Mouse (Mus musculus) c-Kit-positive CD71-positive TER-119-positive erythroid progenitor cells, embryonic 14.5 days (primary cell): Measurements from ENCODE around the gene Hist1h4f.
"Not testable (repeated sequence)": the region's sequence is repeated elsewhere in the genome, so short reads cannot be mapped to it uniquely, and the experiment has no call there.

Source experiments
- DNase-seq: peaks from one replicate; pipeline ENCODE4 v3.0.0-alpha.2; 2013; ENCODE audit warnings: low spot score

Hist1h4f gene

DNA sequence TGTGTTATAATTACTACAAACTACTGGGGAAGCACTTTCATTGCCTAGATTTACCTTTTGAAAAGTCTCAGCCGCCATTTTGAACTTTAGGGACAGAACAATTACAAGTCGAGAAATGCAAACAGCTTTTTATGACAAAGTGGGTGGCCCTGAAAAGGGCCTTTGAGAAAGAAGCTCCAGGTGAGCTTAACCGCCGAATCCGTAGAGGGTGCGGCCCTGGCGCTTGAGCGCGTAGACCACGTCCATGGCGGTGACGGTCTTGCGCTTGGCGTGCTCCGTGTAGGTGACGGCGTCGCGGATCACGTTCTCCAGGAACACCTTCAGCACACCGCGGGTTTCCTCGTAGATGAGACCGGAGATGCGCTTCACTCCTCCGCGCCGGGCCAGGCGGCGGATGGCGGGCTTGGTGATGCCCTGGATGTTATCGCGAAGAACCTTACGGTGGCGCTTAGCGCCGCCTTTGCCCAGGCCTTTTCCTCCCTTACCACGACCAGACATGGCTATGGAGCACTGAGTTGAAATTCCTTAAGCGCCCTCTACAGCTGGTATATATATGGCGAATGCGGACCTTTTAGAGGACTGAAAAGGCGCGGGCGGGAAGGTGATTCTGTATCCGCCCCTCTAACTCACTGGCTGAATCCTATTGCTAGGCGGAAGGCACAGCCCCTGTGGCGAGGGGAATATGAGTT lies at the start of gene Hist1h4f:
TSS of gene Hist1h4f (minus strand) at position 503 of the 689 bp plus-strand sequence.
- DNase-seq, result peak; percentile 98

DNA sequence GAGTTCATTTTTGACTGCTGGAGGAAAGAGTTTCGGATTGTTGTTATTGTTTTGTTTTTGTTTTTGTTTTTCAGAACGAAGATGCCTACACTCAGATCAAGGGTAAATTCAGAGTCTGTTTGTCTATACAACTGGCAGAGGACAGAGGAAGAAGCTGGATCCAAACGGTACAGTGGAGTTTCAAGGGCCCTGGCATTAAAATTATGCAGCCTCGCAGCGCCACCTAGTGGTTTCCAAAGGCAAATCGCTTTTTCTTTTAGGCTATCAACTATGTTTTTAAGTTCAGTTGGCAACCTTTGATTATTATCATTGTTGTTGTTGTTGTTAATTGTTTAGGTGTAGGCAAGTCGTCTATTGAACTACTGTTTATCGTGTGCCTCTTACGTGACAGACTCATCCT lies 46.5 kb upstream of the Hist1h4f start:
- DNase-seq, result peak; percentile 90

DNA sequence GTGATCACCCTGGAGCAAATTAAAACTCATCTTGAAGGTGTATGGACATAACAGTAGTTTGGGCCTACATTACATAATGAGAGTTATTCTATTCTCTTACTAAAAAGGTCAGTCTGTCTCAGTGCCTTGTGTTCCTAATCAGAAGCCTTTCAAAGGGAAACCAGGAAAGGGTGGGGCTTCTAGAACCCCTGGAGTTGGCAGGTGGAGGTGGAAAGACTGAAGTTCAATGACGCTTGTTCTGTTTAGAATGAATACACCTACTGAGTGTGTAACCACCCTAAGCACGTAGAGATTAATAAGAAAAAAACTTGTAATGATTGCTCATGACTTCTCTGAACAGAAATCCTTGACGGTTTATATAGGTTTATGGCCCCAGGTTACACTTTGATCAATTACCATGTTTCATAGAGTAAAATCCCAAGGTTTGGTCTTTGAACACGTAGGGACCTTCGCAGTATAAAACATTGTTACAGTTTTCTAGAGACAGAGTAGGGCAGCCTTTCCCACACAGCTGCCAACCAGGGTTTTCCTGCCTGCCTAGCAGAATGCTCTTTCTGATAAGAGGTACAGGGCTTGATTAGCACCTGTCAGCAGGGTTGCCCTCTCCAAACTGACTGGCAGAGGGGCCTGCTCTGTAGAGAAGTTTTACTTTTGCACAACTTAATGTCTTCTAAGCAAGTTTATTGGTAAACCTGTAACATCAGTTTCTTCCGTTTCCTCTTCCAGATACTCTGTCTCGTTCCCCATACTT lies 44.3 kb upstream of the Hist1h4f start:
- peak; percentile 68 for DNase-seq

DNA sequence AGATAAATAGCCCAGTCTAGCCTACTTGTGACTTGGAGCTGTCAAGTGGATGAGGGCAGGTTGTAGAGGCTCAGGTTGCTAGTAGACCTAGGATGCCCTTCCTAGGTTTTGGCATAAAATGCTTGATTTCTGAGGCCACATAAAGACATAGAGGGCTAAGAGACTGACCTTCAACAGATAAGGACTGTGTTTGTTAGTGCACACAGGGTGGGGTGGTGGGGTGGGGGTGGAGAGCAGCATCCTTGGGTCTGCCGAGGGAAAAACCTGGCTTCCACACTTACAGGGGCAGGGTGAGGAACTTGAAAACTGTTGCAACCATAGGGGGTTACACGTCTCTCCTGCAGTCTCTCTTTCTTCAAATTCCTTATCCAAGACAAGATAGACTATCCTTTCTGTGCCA lies 43.7 kb upstream of the Hist1h4f start:
- no peak for DNase-seq

DNA sequence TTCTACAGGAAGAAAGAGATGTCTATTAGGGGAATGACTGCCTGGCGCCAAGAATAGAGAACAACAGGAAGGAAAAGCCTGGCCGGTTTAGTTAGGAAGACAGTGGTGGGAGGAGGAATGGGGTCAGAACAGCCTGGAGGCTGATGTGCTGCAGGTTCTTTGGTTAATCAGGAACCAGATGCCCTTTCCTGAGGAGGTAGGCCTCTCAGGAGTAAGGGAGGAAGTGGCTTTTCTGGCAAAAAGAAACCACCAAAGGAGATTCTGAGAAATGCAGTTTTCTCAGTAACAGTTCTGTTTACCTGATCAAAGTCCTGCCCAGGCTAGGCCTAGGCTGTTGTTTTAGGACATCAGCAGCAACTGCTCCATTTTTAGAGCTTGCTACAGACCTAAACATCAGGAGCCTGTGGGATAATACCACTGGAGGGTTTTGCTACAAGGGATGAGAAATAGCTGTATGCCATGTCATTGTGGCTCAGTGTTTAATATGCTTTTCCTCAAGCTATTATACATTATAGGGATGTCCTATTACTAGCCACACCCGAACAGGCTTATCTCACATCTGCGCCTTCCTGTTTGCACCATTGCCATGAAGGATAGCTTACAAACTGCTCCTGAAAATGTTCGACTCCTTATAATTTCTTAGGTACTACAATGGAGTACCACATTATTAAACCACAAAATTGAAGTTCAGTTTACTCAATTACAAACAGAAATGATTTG lies 41.8 kb upstream of the Hist1h4f start:
- DNase-seq, result peak; percentile 39

DNA sequence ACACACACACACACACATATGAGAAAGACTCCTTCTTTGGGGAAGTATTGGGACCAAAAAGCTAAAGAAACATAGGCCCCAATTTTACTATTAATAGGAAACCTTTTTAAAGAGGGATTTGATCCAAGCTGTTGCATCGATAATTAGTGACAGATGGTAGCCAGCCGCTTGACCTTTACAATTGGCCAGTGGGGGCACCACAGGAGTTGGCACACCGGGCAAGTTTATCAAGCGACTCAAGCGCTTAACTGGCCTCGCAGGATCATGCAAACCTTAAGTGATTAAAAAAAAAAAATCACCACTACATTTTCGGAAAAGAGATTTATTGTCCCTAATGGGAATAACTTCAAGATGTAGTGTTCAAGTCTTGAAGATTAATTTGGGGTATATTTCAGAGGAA lies 41.2 kb upstream of the Hist1h4f start:
- no peak for DNase-seq

DNA sequence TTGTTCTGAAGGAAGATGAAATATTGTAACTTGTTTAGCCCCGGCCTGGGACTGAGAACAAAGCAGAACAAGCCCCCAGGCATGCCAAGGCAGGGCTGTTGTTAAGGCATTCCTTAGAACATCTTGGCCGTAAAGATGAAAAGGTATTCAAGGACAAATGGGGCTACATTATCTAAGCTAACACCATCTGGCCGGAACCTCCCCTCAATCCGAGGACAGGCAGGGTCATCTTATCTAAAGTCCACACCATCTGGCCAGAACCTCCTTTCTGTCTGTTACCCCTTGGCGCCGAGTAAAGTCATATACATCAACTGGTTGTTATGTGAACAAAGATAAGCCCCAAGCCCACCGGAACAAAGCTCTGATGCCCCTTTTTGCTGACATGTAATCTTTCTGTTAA lies 40.4 kb upstream of the Hist1h4f start:
- not testable (repeated sequence) for DNase-seq

DNA sequence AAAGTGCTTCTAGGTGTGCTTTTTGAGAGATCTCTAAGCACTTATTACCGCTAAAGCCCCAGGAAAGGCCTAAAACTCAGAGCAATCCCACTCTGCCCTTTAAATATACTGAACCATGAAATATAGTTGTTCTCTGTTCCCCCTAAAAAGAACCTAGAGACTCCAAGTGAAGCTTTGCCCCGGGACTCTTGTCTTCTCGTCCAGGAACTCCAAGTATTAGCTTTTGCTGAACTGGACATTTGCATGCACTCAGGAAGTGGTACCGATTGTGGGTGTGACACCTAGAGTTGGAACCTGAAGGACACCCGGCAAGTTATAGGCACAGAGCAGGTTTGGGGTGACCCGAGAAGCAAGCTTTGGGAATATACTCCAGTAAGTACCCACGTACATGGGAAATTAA lies 39.8 kb upstream of the Hist1h4f start:
- DNase-seq, result no peak

DNA sequence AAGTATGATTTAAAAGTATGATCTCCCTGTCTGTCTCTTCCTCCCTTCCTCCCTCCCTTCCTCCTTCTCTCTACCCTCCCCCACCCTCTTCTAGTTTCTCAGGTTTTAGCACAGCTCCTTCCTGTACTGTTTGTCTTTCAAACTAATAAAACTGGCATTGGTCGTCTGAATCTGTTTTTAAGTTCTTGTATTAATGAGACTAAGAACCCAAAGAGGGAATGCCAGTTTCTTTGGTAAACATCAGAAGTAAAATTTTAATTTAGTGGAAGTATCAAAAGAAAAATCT lies 35.4 kb upstream of the Hist1h4f start:
- peak; percentile 38 for DNase-seq

DNA sequence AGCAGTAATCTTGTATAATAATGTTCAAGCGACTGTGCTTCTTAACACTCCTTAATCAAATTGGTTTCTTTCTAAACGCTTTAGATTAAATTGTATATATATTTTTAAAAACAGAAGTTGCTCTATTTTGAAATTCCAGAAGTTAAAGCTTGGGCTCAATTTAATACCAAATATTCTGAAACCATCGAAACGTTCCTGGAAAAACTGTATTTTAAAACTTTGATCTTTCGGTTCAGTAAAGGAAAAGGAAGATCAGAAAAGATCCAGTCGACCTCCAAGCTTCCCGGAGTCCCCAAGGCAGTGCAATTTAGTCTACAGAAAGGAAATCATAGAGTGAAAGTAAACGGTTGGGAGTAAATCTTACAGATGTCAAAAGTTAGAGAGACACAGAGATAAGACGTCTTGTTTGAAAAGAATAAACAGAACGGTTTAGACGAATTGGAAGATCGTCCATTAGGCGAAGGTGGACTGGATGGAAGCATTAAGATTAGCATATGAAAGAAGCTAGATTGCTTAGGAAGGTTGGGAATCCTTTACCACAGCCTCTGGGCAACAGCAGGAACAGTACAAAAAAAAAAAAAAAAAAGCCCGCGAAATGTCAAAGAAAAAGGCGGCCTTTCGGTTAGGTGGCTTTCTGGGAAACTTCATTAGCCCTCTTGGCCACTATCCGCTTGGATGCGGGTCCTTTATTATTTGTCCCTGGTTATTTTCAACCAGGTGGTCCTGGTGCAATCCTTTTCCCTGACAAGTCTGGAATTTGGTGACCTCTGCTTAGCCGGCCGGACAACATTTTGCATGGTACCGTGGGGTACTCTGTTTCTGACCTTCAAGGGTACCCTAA lies 34.9 kb upstream of the Hist1h4f start:
- DNase-seq, result peak; percentile 63

DNA sequence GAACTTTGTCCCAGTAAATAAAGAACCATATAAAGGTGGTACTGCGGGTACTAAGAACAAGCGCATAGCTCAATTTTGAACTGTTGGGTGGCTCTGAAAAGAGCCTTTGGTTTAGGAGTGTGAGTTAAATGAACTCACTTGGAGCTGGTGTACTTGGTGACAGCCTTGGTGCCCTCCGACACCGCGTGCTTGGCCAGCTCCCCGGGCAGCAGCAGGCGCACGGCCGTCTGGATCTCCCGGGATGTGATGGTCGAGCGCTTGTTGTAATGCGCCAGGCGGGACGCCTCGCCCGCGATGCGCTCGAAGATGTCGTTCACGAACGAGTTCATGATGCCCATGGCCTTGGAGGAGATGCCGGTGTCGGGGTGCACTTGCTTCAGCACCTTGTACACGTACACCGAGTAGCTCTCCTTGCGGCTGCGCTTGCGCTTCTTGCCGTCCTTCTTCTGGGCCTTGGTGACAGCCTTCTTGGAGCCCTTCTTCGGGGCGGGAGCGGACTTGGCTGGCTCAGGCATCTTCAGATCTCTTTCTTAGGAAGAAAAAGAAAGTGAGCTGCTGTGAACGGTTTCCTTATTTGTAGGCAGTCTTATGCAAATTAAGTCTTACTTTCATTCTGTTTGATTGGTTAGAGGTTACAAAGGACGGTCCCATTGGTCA lies 34.1 kb upstream of the Hist1h4f start:
- peak; percentile 97 for DNase-seq

DNA sequence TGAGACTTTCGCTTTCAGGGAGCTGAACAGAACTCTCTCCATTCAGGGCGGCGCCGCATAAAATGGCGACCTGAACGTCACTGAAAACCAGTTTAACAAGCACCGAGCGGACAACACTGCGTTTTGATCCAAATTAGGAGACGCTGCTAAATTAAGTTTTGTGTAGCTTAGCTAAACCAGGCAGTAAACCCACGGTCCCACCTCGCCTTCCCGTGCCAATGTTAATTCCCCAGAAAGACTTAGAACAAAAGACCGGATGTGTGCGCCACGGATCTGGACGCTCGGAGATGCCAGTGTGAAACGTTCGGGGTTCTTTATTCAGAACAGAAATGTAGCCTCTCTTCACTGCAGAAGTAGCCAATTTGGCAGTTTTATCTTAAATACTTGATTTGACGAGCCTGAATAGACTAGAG lies 33.6 kb upstream of the Hist1h4f start:
- DNase-seq, result peak; percentile 87

DNA sequence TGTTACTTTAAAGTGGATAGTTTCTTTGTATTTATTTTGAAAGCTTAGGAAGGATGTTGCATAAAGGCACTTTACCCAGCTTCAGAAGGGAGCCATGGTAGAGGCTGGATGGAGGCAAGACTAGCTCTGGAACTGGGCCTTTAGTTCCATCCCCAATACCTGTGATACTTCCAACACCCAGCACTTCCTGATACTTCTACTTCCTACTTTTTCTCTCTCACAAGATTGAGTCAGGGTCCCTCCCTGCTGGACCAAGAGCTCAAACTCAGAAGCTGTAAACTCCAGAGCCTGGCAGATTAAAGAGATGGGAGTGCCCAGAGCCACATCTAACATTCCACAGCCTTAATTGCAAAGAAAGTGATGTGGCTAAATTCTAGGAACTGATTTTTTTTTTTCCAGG lies 32.9 kb upstream of the Hist1h4f start:
- peak; percentile 56 for DNase-seq

DNA sequence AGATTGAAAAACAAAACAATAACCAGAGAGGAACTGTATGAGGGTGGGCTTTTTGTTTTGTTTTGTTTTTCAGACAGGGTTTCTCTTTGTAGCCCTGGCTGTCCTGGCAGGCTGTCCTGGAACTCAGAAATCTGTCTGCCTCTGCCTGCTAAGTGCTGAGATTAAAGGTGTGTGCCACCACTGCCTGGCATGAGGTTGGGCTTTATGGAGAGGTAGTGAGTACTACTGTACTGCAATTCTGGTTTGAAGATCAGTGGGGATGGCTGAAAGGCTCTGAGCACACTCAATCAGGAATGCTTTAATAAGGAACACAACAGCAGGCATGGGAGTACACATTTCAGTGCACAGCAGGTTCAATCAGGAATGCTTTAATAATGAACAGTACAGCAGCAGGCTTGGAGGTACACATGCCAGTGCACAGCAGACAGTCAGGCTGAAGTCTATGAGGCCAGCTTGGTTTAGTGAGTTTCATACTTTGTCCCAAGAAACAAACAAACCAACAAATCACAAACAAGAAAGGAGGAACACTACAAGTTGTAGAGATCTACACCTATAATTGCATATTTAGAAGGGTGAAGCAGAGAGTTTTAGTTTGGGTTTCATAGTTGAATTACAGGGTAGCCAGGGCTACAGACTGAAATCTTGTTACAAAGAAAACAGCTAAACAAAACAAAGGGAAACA lies 32.1 kb upstream of the Hist1h4f start:
- DNase-seq, result no peak

DNA sequence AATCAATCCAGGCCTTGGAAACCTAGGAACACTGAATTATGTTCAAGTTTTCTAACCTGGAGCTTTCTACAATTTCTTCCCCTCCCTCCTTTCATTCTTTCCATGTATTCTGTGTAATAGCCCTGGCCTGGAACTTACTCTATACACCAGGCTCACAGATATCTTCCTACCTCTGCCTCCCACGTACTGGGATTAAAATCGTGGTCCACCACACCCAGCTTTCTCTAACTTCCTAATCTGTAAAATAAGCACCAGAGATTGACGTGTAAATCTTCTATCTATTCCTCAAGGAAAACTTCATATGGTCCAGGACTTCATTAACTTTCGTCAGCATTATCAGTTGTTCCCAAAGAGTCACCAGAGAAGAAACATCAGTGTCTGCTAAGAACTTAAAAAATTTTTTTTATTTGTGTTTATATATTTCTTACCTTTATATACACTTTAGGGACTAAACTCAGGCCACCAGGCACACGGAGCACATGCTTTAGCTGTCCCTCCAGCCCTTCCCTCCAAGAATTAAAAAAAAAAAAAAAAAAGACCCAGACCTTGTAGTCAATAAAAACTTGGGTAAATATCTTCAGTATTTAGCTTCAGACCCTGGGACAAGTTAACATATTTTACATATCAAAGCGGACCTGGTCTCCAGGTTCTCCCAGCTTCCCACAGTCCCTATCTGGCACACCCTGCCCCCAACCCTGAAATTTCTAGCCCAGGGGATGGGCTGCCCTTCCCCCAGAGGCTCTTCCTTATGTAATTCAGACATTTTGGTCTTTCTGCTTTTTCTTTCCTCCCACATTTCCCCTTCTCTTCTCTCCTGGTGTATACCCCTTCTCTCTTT lies 31.0 kb upstream of the Hist1h4f start:
- DNase-seq, result peak; percentile 75

DNA sequence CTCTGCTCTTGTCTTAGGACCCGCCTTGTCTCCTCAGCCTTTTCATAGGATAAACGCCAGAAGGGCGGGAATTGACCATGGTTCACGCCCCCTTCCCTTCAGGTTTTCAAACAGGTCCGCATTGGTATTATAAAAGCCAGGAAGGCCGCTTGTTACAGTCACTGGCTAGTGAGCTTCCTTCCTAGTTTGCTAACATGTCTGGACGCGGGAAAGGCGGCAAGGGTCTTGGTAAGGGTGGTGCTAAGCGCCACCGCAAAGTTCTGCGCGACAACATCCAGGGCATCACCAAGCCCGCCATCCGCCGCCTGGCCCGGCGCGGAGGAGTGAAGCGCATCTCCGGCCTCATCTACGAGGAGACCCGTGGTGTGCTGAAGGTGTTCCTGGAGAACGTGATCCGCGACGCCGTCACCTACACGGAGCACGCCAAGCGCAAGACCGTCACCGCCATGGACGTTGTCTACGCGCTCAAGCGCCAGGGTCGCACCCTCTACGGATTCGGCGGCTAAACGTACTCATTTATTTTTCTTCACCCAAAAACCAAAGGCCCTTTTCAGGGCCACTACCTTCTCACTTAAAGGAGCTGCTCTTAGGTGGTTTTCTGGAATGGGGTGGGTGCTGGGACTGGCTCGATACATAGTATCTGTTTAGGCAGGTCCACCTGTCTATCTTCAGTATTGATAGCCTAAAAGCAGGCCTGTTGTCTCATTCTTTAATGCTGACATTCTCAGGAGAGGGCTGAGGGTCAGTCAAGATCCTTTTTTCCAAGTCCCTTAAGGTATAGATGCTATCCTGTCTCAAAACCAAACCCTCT lies 30.2 kb upstream of the Hist1h4f start, which contains the start of gene Hist1h4d:
TSS of gene Hist1h4d (plus strand) at position 191 of the 811 bp plus-strand sequence.
- DNase-seq, result peak; percentile 98

DNA sequence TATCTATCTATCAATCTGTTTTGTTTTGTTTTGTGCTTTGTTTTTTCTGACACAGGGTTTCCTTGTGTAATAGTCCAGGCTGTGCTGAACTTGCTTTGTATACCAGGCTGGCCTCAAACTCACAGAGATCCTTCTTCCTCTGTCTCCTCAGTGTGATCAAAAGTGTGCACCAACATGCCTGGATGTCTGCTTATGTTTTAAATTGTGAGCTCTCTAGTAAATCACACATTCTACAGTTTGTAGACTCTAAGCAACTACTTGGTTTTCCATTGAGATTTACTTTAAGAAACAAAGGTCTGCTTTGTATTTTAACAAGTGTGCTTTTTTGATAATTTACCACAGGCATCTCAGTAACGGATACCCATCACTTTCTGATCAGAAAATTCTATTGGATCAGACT lies 26.4 kb upstream of the Hist1h4f start:
- DNase-seq, result no peak

DNA sequence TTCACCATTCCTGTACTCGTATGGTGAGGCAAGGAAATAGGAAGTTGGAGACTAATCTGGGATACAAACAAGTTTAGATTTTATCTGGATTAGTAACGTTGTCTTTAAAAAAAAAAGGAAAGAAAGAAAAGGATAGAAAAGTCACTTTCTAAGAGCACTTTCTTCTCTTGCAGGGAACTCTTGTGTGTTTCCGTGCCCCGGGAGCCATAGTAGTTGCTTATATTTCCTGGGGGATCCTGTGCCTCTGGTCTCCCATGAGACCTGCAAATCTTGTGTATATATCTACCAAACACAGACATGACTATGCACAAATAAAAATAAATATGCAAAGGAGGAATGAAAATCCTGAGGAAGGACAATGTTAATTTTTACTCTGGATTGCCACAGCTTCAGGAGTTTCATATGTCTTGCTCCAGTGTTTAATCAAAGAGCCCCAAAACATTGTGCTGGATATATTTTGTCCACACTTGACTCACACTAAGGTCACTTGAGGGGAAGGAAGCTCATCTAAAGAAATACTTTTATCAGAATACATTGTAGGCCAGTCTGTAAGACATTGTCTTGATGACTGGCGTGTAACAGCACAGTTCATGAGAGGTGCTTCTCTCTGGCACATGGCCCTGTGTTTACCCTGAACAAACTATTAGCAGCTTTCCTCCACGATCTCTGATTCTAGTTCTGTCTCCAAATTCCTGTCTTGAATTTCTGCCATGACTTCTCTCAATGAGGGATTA lies 25.6 kb upstream of the Hist1h4f start:
- peak; percentile 46 for DNase-seq
